Mouse (Mus musculus): ENCODE data around the gene Aldh1a3. TPM values are rescaled to one million over a fixed set of nuclear protein-coding genes. Genes with fewer than 3 reads are reported as not detected.

Gene Aldh1a3
- polyA plus RNA-seq (2015; fragmentation: Nextera tagmentation; extraction: Ambion mirVana) = 12.9 and 14.5 TPM in 2 replicates

GRCm38 (mm10) chr7:66427437-66428161 lies at the start of gene Aldh1a3:
TSS of gene Aldh1a3 (minus strand) at chr7:66427517.
- WGBS = under 1% methylated on average over 53 of the region's 56 CpGs
- ATAC-seq (ENCODE audit: insufficient read depth, low FRiP score) = peak; percentile 80

GRCm38 (mm10) chr7:66476289-66476688 lies 49.0 kb upstream of the Aldh1a3 start:
- no peak overlapping the region for H3K9ac ChIP-seq (ENCODE audit: low read length)
- WGBS = 57% methylated on average over 8 of the region's 8 CpGs
- H3K9me3 ChIP-seq (replicated peaks; ENCODE audit: control insufficient read depth, low read length) = no peaks in the 10 kb centered on the region
- H3K27me3 ChIP-seq (ENCODE audit: control insufficient read depth, insufficient read depth, low read length) = no peaks in the 10 kb centered on the region
- no peak overlapping the region for H3K27ac ChIP-seq (ENCODE audit: low read length)
- no peak for ATAC-seq (ENCODE audit: insufficient read depth, low FRiP score)
- no peaks in the 10 kb centered on the region for H3K36me3 ChIP-seq (ENCODE audit: control insufficient read depth, insufficient read depth, low read length)
- no peaks in the 10 kb centered on the region for H3K4me1 ChIP-seq (ENCODE audit: control insufficient read depth, insufficient read depth, low read length)
- no peak overlapping the region for H3K4me3 ChIP-seq (replicated peaks; ENCODE audit: low read length)
- no peak overlapping the region for H3K4me2 ChIP-seq (ENCODE audit: low read depth, low read length)

More at GRCm38 (mm10) chr7:66427437-66428161, at the start of gene Aldh1a3:
- Histone ChIP-seq H3K27ac (ENCODE audit: low read length) (peak within 1 kb of the TSS; percentile 23; the same call in 1 of the 2 replicates), H3K9ac (ENCODE audit: low read length) (peak within 1 kb of the TSS; percentile 63), H3K4me3 (replicated peaks; ENCODE audit: low read length) (peak within 1 kb of the TSS; percentile 54), H3K27me3 (ENCODE audit: control insufficient read depth, insufficient read depth, low read length) (peaks cover 33% of the 10 kb centered on the region), H3K4me1 (ENCODE audit: control insufficient read depth, insufficient read depth, low read length) (0 out of 2 replicates have a peak, but pooled peaks cover 5% of the 10 kb centered on the region), H3K4me2 (ENCODE audit: low read depth, low read length) (peak within 1 kb of the TSS; percentile 92), H3K9me3 (replicated peaks; ENCODE audit: control insufficient read depth, low read length) (no peaks in the 10 kb centered on the region), H3K36me3 (ENCODE audit: control insufficient read depth, insufficient read depth, low read length) (no peaks in the 10 kb centered on the region)

GRCm38 (mm10) chr7:66471641-66472216 lies 44.4 kb upstream of the Aldh1a3 start:
- H3K4me1 ChIP-seq (ENCODE audit: control insufficient read depth, insufficient read depth, low read length) = no peaks in the 10 kb centered on the region
- no peaks in the 10 kb centered on the region for H3K27me3 ChIP-seq (ENCODE audit: control insufficient read depth, insufficient read depth, low read length)
- ATAC-seq (ENCODE audit: insufficient read depth, low FRiP score) = no peak
- no peak overlapping the region for H3K4me2 ChIP-seq (ENCODE audit: low read depth, low read length)
- H3K27ac ChIP-seq (ENCODE audit: low read length) = no peak overlapping the region
- no peaks in the 10 kb centered on the region for H3K9me3 ChIP-seq (replicated peaks; ENCODE audit: control insufficient read depth, low read length)
- 47% methylated on average over 12 of the region's 12 CpGs for WGBS
- no peak overlapping the region for H3K4me3 ChIP-seq (replicated peaks; ENCODE audit: low read length)
- no peaks in the 10 kb centered on the region for H3K36me3 ChIP-seq (ENCODE audit: control insufficient read depth, insufficient read depth, low read length)
- no peak overlapping the region for H3K9ac ChIP-seq (ENCODE audit: low read length)

- H3K4me1 ChIP-seq (ENCODE audit: control insufficient read depth, insufficient read depth, low read length) = no peaks in the 10 kb centered on the region
- no peaks in the 10 kb centered on the region for H3K27me3 ChIP-seq (ENCODE audit: control insufficient read depth, insufficient read depth, low read length)
- no peak overlapping the region for H3K4me2 ChIP-seq (ENCODE audit: low read depth, low read length)
- H3K36me3 ChIP-seq (ENCODE audit: control insufficient read depth, insufficient read depth, low read length) = no peaks in the 10 kb centered on the region
- H3K9ac ChIP-seq (ENCODE audit: low read length) = no peak overlapping the region
- H3K4me3 ChIP-seq (replicated peaks; ENCODE audit: low read length) = no peak overlapping the region
- H3K27ac ChIP-seq (ENCODE audit: low read length) = no peak overlapping the region
- no peak for ATAC-seq (ENCODE audit: insufficient read depth, low FRiP score)
- WGBS = 90% methylated on average over 14 of the region's 14 CpGs
- no peaks in the 10 kb centered on the region for H3K9me3 ChIP-seq (replicated peaks; ENCODE audit: control insufficient read depth, low read length)
Measured at GRCm38 (mm10) chr7:66466641-66467040, 39.3 kb upstream of the Aldh1a3 start.

GRCm38 (mm10) chr7:66465241-66465640 lies 37.9 kb upstream of the Aldh1a3 start:
- no peak for ATAC-seq (ENCODE audit: insufficient read depth, low FRiP score)
- no peaks in the 10 kb centered on the region for H3K36me3 ChIP-seq (ENCODE audit: control insufficient read depth, insufficient read depth, low read length)
- H3K9me3 ChIP-seq (replicated peaks; ENCODE audit: control insufficient read depth, low read length) = no peaks in the 10 kb centered on the region
- H3K4me1 ChIP-seq (ENCODE audit: control insufficient read depth, insufficient read depth, low read length) = no peaks in the 10 kb centered on the region
- no peak overlapping the region for H3K27ac ChIP-seq (ENCODE audit: low read length)
- 78% methylated on average over 5 of the region's 5 CpGs for WGBS
- H3K4me2 ChIP-seq (ENCODE audit: low read depth, low read length) = no peak overlapping the region
- no peaks in the 10 kb centered on the region for H3K27me3 ChIP-seq (ENCODE audit: control insufficient read depth, insufficient read depth, low read length)
- H3K9ac ChIP-seq (ENCODE audit: low read length) = no peak overlapping the region
- no peak overlapping the region for H3K4me3 ChIP-seq (replicated peaks; ENCODE audit: low read length)

- no peaks in the 10 kb centered on the region for H3K36me3 ChIP-seq (ENCODE audit: control insufficient read depth, insufficient read depth, low read length)
- no peak overlapping the region for H3K27ac ChIP-seq (ENCODE audit: low read length)
- no peak overlapping the region for H3K4me3 ChIP-seq (replicated peaks; ENCODE audit: low read length)
- 86% methylated on average over 1 of the region's 1 CpGs for WGBS
- H3K4me1 ChIP-seq (ENCODE audit: control insufficient read depth, insufficient read depth, low read length) = no peaks in the 10 kb centered on the region
- H3K9ac ChIP-seq (ENCODE audit: low read length) = no peak overlapping the region
- H3K9me3 ChIP-seq (replicated peaks; ENCODE audit: control insufficient read depth, low read length) = no peaks in the 10 kb centered on the region
- no peak for ATAC-seq (ENCODE audit: insufficient read depth, low FRiP score)
- H3K27me3 ChIP-seq (ENCODE audit: control insufficient read depth, insufficient read depth, low read length) = no peaks in the 10 kb centered on the region
- no peak overlapping the region for H3K4me2 ChIP-seq (ENCODE audit: low read depth, low read length)
Measured at GRCm38 (mm10) chr7:66463081-66463480, 35.8 kb upstream of the Aldh1a3 start.

- Histone ChIP-seq H3K4me2 (ENCODE audit: low read depth, low read length) (no peak overlapping the region), H3K27me3 (ENCODE audit: control insufficient read depth, insufficient read depth, low read length) (no peaks in the 10 kb centered on the region)
Measured at GRCm38 (mm10) chr7:66451622-66452295, 24.4 kb upstream of the Aldh1a3 start.

GRCm38 (mm10) chr7:66449971-66450752 lies 22.8 kb upstream of the Aldh1a3 start:
- peak overlapping the region; percentile 57 for H3K4me2 ChIP-seq (ENCODE audit: low read depth, low read length)
- H3K4me1 ChIP-seq (ENCODE audit: control insufficient read depth, insufficient read depth, low read length) = 0 out of 2 replicates have a peak, but pooled peaks cover 2% of the 10 kb centered on the region
- no peaks in the 10 kb centered on the region for H3K36me3 ChIP-seq (ENCODE audit: control insufficient read depth, insufficient read depth, low read length)
- no peaks in the 10 kb centered on the region for H3K9me3 ChIP-seq (replicated peaks; ENCODE audit: control insufficient read depth, low read length)
- 9% methylated on average over 16 of the region's 16 CpGs for WGBS
- H3K27me3 ChIP-seq (ENCODE audit: control insufficient read depth, insufficient read depth, low read length) = no peaks in the 10 kb centered on the region
- ATAC-seq (ENCODE audit: insufficient read depth, low FRiP score) = 0 out of 2 replicates have a peak, but pooled peaks have one; percentile 63
- H3K27ac ChIP-seq (ENCODE audit: low read length) = no peak overlapping the region
- peak overlapping the region; percentile 47; the same call in 1 of the 2 replicates for H3K9ac ChIP-seq (ENCODE audit: low read length)
- H3K4me3 ChIP-seq (replicated peaks; ENCODE audit: low read length) = peak overlapping the region; percentile 26

More at GRCm38 (mm10) chr7:66451622-66452295, 24.4 kb upstream of the Aldh1a3 start:
- Histone ChIP-seq H3K9me3 (replicated peaks; ENCODE audit: control insufficient read depth, low read length) (no peaks in the 10 kb centered on the region), H3K9ac (ENCODE audit: low read length) (no peak overlapping the region), H3K36me3 (ENCODE audit: control insufficient read depth, insufficient read depth, low read length) (no peaks in the 10 kb centered on the region), H3K4me3 (replicated peaks; ENCODE audit: low read length) (no peak overlapping the region), H3K27ac (ENCODE audit: low read length) (no peak overlapping the region), H3K4me1 (ENCODE audit: control insufficient read depth, insufficient read depth, low read length) (0 out of 2 replicates have a peak, but pooled peaks cover 2% of the 10 kb centered on the region)
- ATAC-seq (ENCODE audit: insufficient read depth, low FRiP score) = no peak
- WGBS = 57% methylated on average over 12 of the region's 12 CpGs
